1 mouse cellular context compared by ENCODE assay signal in genomic region chr9:56160341-56161141, GRCm38 (mm10).
TF ChIP-seq lines count a peak whose summit lies in the region.

No protein-coding gene starts in this region.

TF ChIP-seq in MEL, 35 proteins besides CTCF, POLR2A, EP300 and RAD21 (continued from another document):
- TF ChIP-seq MAFK (IDR thresholded peaks at IDR 0.05; ENCODE audit: borderline replicate concordance, low read depth, low read length) (no peak), MYC (IDR thresholded peaks at IDR 0.05; ENCODE audit: low read depth, low read length) (no peak)
